Mouse (Mus musculus): ENCODE measurements at regions not wholly inside any gene's neighbourhood (a gene's known extent, or its start where the extent isn't known, plus 50 kb on each side); places are given as distances from the start of the nearest gene placed in this dataset.

GRCm38 (mm10) chr10:66957373-66957772, 138.6 kb upstream of the Jmjd1c start:
- Histone ChIP-seq H3K9me3 (ENCODE audit: low read length) (no peaks in the 10 kb centered on the region), H3K36me3 (replicated peaks; ENCODE audit: insufficient read depth, low read length) (no peaks in the 10 kb centered on the region), H3K4me2 (ENCODE audit: low read depth, low read length) (no peak overlapping the region), H3K4me3 (ENCODE audit: low read depth, low read length) (no peak overlapping the region), H3K9ac (replicated peaks) (no peak overlapping the region), H3K27ac (ENCODE audit: low read depth) (no peak overlapping the region), H3K27me3 (ENCODE audit: insufficient read depth, low read length) (no peaks in the 10 kb centered on the region), H3K4me1 (ENCODE audit: insufficient read depth) (0 out of 2 replicates have a peak, but pooled peaks cover 3% of the 10 kb centered on the region)
- DNase-seq, result no peak
- ATAC-seq, result no peak
- 72% methylated on average over 4 of the region's 4 CpGs for WGBS (ENCODE audit: insufficient replicate concordance)
- no peak for TF ChIP-seq CTCF (IDR thresholded peaks at IDR 0.05; ENCODE audit: low read depth)
- TF ChIP-seq EP300 (IDR thresholded peaks at IDR 0.05; ENCODE audit: low read depth), result no peak
